Mouse (Mus musculus): ENCODE measurements around the gene Dvl3.

DNA sequence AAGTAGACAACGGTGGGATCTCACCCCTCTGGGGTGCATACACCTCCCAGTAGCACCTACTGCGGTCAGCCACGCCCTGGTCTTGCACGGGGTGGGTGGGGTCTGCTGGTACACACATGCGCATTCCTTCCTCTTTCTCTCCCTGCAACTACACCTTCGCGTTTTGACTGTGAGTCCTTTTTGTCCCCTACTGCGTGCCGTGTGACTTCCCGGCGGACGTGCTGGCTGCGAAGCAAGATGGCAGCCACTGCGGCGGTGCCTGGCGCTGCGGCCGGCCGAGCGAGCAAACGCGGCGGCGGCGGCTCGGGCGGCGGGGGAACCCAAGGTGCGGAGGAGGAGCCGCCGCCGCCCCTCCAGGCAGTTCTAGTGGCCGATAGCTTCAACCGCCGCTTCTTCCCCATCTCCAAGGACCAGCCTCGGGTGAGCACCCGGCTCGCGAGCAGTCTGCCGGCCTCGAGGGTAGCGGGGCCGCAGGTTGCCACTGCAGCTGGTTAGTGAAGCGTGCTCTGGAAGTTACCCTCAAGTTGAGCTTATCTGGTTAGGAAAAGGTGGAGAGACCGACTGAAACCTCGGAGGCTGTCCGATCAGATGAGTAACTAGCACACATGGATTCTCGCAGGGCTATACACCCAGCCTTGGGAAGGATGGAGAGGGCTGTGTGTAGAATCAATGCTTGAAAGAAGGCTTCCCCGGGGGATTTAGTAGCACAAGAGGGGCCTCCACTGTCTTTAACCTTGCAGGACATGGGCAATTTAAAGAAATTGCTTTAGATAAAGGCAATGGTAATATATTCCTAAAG, 17.9 kb upstream of the Dvl3 start, which contains the start of gene Eif2b5:
- TF ChIP-seq CTCF (conservative IDR thresholded peaks at IDR 0.05; ENCODE audit: low read length) = no peak
- TF ChIP-seq NANOG (IDR thresholded peaks at IDR 0.05; ENCODE audit: borderline replicate concordance, low read length) = no peak
- TF ChIP-seq POU5F1 (IDR thresholded peaks at IDR 0.05; ENCODE audit: borderline replicate concordance, low read length) = no peak

Measured in E14TG2a.4 (cell line).